10 mouse cellular contexts compared by ENCODE assay signal in the genomic region with DNA sequence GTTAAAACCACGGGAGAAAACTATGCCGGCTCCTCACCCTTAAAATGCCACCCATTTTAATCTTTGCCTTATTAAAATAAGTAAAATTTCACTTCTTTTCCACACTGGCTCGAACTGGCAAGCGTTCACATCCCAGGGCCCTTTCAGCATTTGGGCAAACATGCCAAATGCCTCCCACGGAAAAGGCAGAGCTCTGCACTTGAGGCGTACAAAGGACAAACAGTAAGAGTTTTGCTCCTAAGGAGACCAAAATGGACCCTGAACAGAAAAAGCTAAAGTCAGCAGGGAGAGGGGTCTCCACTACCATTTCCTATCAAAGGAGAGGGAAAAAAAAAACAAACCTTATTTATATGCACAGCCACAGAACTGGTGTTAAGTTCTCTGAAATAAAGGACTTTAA.
DNase-seq lines count a peak whose midpoint lies in the region; ATAC-seq lines count a peak whose summit lies in the region.
"Had no signal": no experiment of that assay in that cellular context is flagged by ENCODE, and none has a peak within 500 bp of the region (broad histone marks: within the 10 kb centered on the region; RNA-seq: fewer than 3 reads in every experiment).

No protein-coding gene starts in this region.

- 75% methylated on average over 6 of the region's 6 CpGs for WGBS in embryonic facial prominence, embryonic 10.5 days
- 71% methylated on average over 6 of the region's 6 CpGs for WGBS in hindbrain, embryonic 10.5 days
- WGBS in midbrain, embryonic 13.5 days: 57% methylated on average over 6 of the region's 6 CpGs

- peaks cover 58% of the 10 kb centered on the region for H3K4me1 ChIP-seq in embryonic facial prominence, embryonic 10.5 days
- H3K4me1 ChIP-seq in hindbrain, embryonic 10.5 days (replicated peaks): peaks cover 40% of the 10 kb centered on the region
- H3K4me1 ChIP-seq in midbrain, embryonic 13.5 days (replicated peaks): peaks cover 57% of the 10 kb centered on the region
- H3K4me1 ChIP-seq: liver, embryonic 13.5 days had no signal

- peaks cover 55% of the 10 kb centered on the region for H3K36me3 ChIP-seq in embryonic facial prominence, embryonic 10.5 days (replicated peaks)
- peaks cover 75% of the 10 kb centered on the region for H3K36me3 ChIP-seq in hindbrain, embryonic 10.5 days
- peaks cover 18% of the 10 kb centered on the region for H3K36me3 ChIP-seq in midbrain, embryonic 13.5 days

- no peak overlapping the region for H3K9ac ChIP-seq in midbrain, embryonic 13.5 days (replicated peaks)
- H3K9ac ChIP-seq: liver, embryonic 13.5 days had no signal

- H3K4me2 ChIP-seq in midbrain, embryonic 13.5 days (replicated peaks): no peak overlapping the region
- H3K4me2 ChIP-seq: liver, embryonic 13.5 days had no signal

- peak overlapping the region; percentile 74 for H3K27ac ChIP-seq in embryonic facial prominence, embryonic 10.5 days (replicated peaks)
- H3K27ac ChIP-seq in hindbrain, embryonic 10.5 days: peak overlapping the region; percentile 79
- peak overlapping the region; percentile 84 for H3K27ac ChIP-seq in midbrain, embryonic 13.5 days
- H3K27ac ChIP-seq: liver, embryonic 13.5 days had no signal

- H3K9me3 ChIP-seq in embryonic facial prominence, embryonic 10.5 days: peaks cover 6% of the 10 kb centered on the region; the same call in 1 of the 2 replicates
- peaks cover 7% of the 10 kb centered on the region for H3K9me3 ChIP-seq in hindbrain, embryonic 10.5 days
- H3K9me3 ChIP-seq in midbrain, embryonic 13.5 days: 0 out of 2 replicates have a peak, but pooled peaks cover 3% of the 10 kb centered on the region

- ATAC-seq in midbrain, embryonic 13.5 days: no peak

- no peak overlapping the region for H3K4me3 ChIP-seq in embryonic facial prominence, embryonic 10.5 days
- no peak overlapping the region for H3K4me3 ChIP-seq in hindbrain, embryonic 10.5 days
- H3K4me3 ChIP-seq in midbrain, embryonic 13.5 days (replicated peaks): no peak overlapping the region
- H3K4me3 ChIP-seq: liver, embryonic 13.5 days had no signal

- DNase-seq in adipocyte (ENCODE audit: low spot score): peak; percentile 27
- no peak for DNase-seq in embryonic facial prominence, embryonic 10.5 days (ENCODE audit: low spot score)
- no peak for DNase-seq in hindbrain, embryonic 10.5 days (ENCODE audit: low spot score)
- no peak for DNase-seq in natural killer cell, adult 2 months (ENCODE audit: low spot score in 2 of 2)
- no peak for DNase-seq in adrenal gland, postnatal 10 days
- no peak for DNase-seq in gastrocnemius, adult 18-20 months (ENCODE audit: low spot score)
- DNase-seq: cerebellum, adult 18-20 months; liver, embryonic 13.5 days; thymus, postnatal 4 days had no signal

- H3K27me3 ChIP-seq in embryonic facial prominence, embryonic 10.5 days (replicated peaks; ENCODE audit: low read depth, poor library complexity, severe bottlenecking): no peaks in the 10 kb centered on the region
- no peaks in the 10 kb centered on the region for H3K27me3 ChIP-seq in hindbrain, embryonic 10.5 days (ENCODE audit: insufficient read depth, poor library complexity, severe bottlenecking)
- no peaks in the 10 kb centered on the region for H3K27me3 ChIP-seq in midbrain, embryonic 13.5 days
- H3K27me3 ChIP-seq: liver, embryonic 13.5 days had no signal
